Mouse (Mus musculus) adrenal gland, postnatal 14 days (tissue): Measurements from ENCODE around the gene Ms4a5. TPM values are rescaled to one million over a fixed set of nuclear protein-coding genes. Genes with fewer than 3 reads are reported as not detected.
A peak's percentile ranks its signal among the peaks of the same experiment; 100 is the strongest.
"Not testable (repeated sequence)": the region's sequence is repeated elsewhere in the genome, so short reads cannot be mapped to it uniquely, and the experiment has no call there.

Experiments
- DNase-seq: peaks from one replicate; pipeline ENCODE4 v3.0.0; 2021; ENCODE audit warnings: mixed read lengths
- long read RNA-seq, 2 experiments: library from polyadenylated mRNA; stranded (forward); transcript quantifications; one replicate each; pipeline ENCODE4 v2.0.0; 2021
- total RNA-seq: library from RNA; stranded (reverse); gene quantifications from 2 replicates; pipeline ENCODE4 v1.2.3, GENCODE M21; 2021

Ms4a5 gene
- total RNA-seq: not detected in 2 replicates
- long read RNA-seq, experiment 1: 0 reads
- long read RNA-seq, experiment 2: 0 reads

GRCm38 (mm10) chr19:11283773-11284172 lies at the start of gene Ms4a5:
Ms4a5 (minus strand) TSS chr19:11283873.
- no peak for DNase-seq

GRCm38 (mm10) chr19:11321123-11321522 lies 37.5 kb upstream of the Ms4a5 start:
- DNase-seq: no peak

GRCm38 (mm10) chr19:11316786-11317185 lies 33.1 kb upstream of the Ms4a5 start:
- no peak for DNase-seq

GRCm38 (mm10) chr19:11314354-11314753 lies 30.7 kb upstream of the Ms4a5 start, which contains the start of gene Ms4a14:
Ms4a14 (minus strand) TSS chr19:11314454.
- DNase-seq: no peak

GRCm38 (mm10) chr19:11308888-11309287 lies 25.2 kb upstream of the Ms4a5 start:
- no peak for DNase-seq

GRCm38 (mm10) chr19:11299529-11299928 lies 15.9 kb upstream of the Ms4a5 start:
- not testable (repeated sequence) for DNase-seq

- DNase-seq: no peak
Measured at GRCm38 (mm10) chr19:11298939-11299338, 15.3 kb upstream of the Ms4a5 start.

- DNase-seq: not testable (repeated sequence)
Measured at GRCm38 (mm10) chr19:11293616-11294015, 9.9 kb upstream of the Ms4a5 start.

GRCm38 (mm10) chr19:11292990-11293389 lies 9.3 kb upstream of the Ms4a5 start:
- peak; percentile 8 for DNase-seq

GRCm38 (mm10) chr19:11280223-11280622 lies 3.5 kb downstream of the Ms4a5 start:
- DNase-seq: no peak

GRCm38 (mm10) chr19:11276431-11276830 lies 7.2 kb downstream of the Ms4a5 start:
- DNase-seq: no peak

- DNase-seq: no peak
Measured at GRCm38 (mm10) chr19:11266956-11267355, 16.7 kb downstream of the Ms4a5 start.

GRCm38 (mm10) chr19:11266052-11266845 lies 17.4 kb downstream of the Ms4a5 start, which contains the start of gene Ms4a1:
Ms4a1 (minus strand) TSS chr19:11266241.
- DNase-seq: no peak

- DNase-seq: no peak
Measured at GRCm38 (mm10) chr19:11264602-11265185, 19.0 kb downstream of the Ms4a5 start.

- no peak for DNase-seq
Measured at GRCm38 (mm10) chr19:11263549-11263948, 20.1 kb downstream of the Ms4a5 start.

GRCm38 (mm10) chr19:11262932-11263331 lies 20.7 kb downstream of the Ms4a5 start:
- DNase-seq: not testable (repeated sequence)

GRCm38 (mm10) chr19:11261522-11261921 lies 22.2 kb downstream of the Ms4a5 start:
- no peak for DNase-seq

- DNase-seq: no peak
Measured at GRCm38 (mm10) chr19:11244230-11244629, 39.4 kb downstream of the Ms4a5 start.

GRCm38 (mm10) chr19:11242560-11242959 lies 41.1 kb downstream of the Ms4a5 start:
- no peak for DNase-seq

GRCm38 (mm10) chr19:11235820-11236219 lies 47.9 kb downstream of the Ms4a5 start:
- DNase-seq: no peak

- no peak for DNase-seq
Measured at GRCm38 (mm10) chr19:11234921-11235735, 48.5 kb downstream of the Ms4a5 start.

- DNase-seq: no peak
Measured at GRCm38 (mm10) chr19:11234244-11234643, 49.4 kb downstream of the Ms4a5 start.

GRCm38 (mm10) chr19:11232348-11232747 lies 51.3 kb downstream of the Ms4a5 start, which contains the start of gene Ms4a12:
Ms4a12 (minus strand) TSS chr19:11232448.
- no peak for DNase-seq
